Mouse (Mus musculus): ENCODE measurements around the gene Kif16b. TPM values are rescaled to one million over a fixed set of nuclear protein-coding genes. Genes with fewer than 3 reads are reported as not detected.
A peak's percentile ranks its signal among the peaks of the same experiment; 100 is the strongest.

Gene Kif16b
- total RNA-seq, 4 experiments from 2014 or later, result 11.7 to 14.2 (median 13.6) TPM

GRCm38 (mm10) chr2:142875936-142876335, 25.4 kb downstream of the Kif16b start:
- DNase-seq (ENCODE audit: low spot score in 2 of 2), result no peak

GRCm38 (mm10) chr2:142874562-142874961, 26.8 kb downstream of the Kif16b start:
- DNase-seq (ENCODE audit: low spot score in 2 of 2), result no peak

- DNase-seq (ENCODE audit: low spot score in 2 of 2), result peak; percentile 9 to 35
These were observed 31.3 kb downstream of the Kif16b start for GRCm38 (mm10) chr2:142870055-142870454.

- DNase-seq (ENCODE audit: low spot score in 2 of 2), result no peak
These were observed 33.9 kb downstream of the Kif16b start for GRCm38 (mm10) chr2:142867481-142867880.

- no peak for DNase-seq (ENCODE audit: low spot score in 2 of 2)
These were observed 40.3 kb downstream of the Kif16b start for GRCm38 (mm10) chr2:142860994-142861393.

GRCm38 (mm10) chr2:142859452-142859851, 41.9 kb downstream of the Kif16b start:
- DNase-seq (ENCODE audit: low spot score in 2 of 2), result peak; percentile 26 to 58

- DNase-seq (ENCODE audit: low spot score in 2 of 2), result no peak
These were observed 62.6 kb downstream of the Kif16b start for GRCm38 (mm10) chr2:142838775-142839174.

- DNase-seq (ENCODE audit: low spot score in 2 of 2), result no peak
These were observed 63.2 kb downstream of the Kif16b start for GRCm38 (mm10) chr2:142838118-142838517.

GRCm38 (mm10) chr2:142834751-142835150, 66.6 kb downstream of the Kif16b start:
- DNase-seq (ENCODE audit: low spot score in 2 of 2), result no peak

GRCm38 (mm10) chr2:142832617-142833422, 68.5 kb downstream of the Kif16b start:
- DNase-seq (ENCODE audit: low spot score in 2 of 2), result no peak

GRCm38 (mm10) chr2:142813033-142813432, 88.3 kb downstream of the Kif16b start:
- DNase-seq (ENCODE audit: low spot score in 2 of 2), result peak; percentile 41 to 42

GRCm38 (mm10) chr2:142803760-142804448, 97.4 kb downstream of the Kif16b start:
- DNase-seq (ENCODE audit: low spot score in 2 of 2), result no peak

- DNase-seq (ENCODE audit: low spot score in 2 of 2), result no peak
These were observed 104.0 kb downstream of the Kif16b start for GRCm38 (mm10) chr2:142797310-142797709.

- no peak for DNase-seq (ENCODE audit: low spot score in 2 of 2)
These were observed 126.0 kb downstream of the Kif16b start for GRCm38 (mm10) chr2:142775358-142775757.

GRCm38 (mm10) chr2:142774752-142775151, 126.6 kb downstream of the Kif16b start:
- DNase-seq (ENCODE audit: low spot score in 2 of 2), result no peak

- peak in 1 of 2 experiments; percentile 7 for DNase-seq (ENCODE audit: low spot score in 2 of 2)
These were observed 131.6 kb downstream of the Kif16b start for GRCm38 (mm10) chr2:142769647-142770121.

- no peak for DNase-seq (ENCODE audit: low spot score in 2 of 2)
These were observed 137.1 kb downstream of the Kif16b start for GRCm38 (mm10) chr2:142764276-142764675.

- no peak for DNase-seq (ENCODE audit: low spot score in 2 of 2)
These were observed 140.5 kb downstream of the Kif16b start for GRCm38 (mm10) chr2:142760843-142761242.

GRCm38 (mm10) chr2:142759192-142759591, 142.1 kb downstream of the Kif16b start:
- DNase-seq (ENCODE audit: low spot score in 2 of 2), result no peak

GRCm38 (mm10) chr2:142758091-142758765, 143.1 kb downstream of the Kif16b start:
- DNase-seq (ENCODE audit: low spot score in 2 of 2), result no peak

- DNase-seq (ENCODE audit: low spot score in 2 of 2), result no peak
These were observed 162.0 kb downstream of the Kif16b start for GRCm38 (mm10) chr2:142739338-142739737.

- no peak for DNase-seq (ENCODE audit: low spot score in 2 of 2)
These were observed 162.8 kb downstream of the Kif16b start for GRCm38 (mm10) chr2:142738488-142738887.

Data from layer of hippocampus, adult 8-10 months (tissue).